ENCODE assay signal across 20 mouse cellular contexts in the genomic region with DNA sequence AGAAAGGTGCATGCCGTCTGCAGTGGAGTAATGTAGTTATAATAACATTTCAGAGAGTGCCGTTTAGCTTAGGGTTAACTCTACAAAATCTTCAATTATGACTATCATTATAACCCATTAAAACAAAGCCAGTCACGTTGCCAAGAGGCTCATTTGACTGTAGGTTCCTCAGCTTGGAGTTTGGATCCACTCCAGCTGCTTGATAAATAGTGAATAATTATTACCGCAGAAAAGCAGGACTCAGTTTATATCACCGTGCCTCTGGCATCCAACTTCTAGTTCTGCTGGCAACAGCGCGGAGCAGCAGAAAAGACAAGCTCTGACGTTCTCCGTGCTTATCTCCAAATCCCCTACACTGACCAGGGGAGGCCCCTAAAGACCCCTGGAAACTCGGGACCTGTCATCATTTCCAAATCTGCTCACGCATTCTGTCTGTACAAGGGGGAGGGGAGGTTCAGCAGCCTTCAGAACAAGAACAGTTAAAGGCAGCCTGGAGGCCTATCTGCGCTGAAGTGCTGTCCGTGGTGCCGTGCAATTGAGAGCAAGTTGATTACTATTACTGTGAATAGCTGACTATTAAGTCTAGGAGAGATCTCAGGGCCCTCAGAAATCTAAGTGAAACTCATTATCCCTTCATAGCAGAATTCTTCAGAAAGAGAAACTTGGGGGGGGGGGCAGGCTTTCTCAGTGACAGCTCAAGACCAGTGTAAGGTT. TPM values are rescaled to one million over a fixed set of nuclear protein-coding genes. Genes with fewer than 3 reads are reported as not detected.
DNase-seq lines count a peak whose midpoint lies in the region; ATAC-seq and TF ChIP-seq lines count a peak whose summit lies in the region.
"Had no signal": no experiment of that assay in that cellular context is flagged by ENCODE, and none has a peak within 500 bp of the region (broad histone marks: within the 10 kb centered on the region; RNA-seq: fewer than 3 reads in every experiment).

No protein-coding gene starts in this region.

- 0 out of 2 replicates have a peak, but pooled peaks have one; percentile 46 for ATAC-seq in heart, embryonic 14.5 days (ENCODE audit: insufficient number of reproducible peaks, insufficient read depth, low FRiP score, low read depth)
- no peak for ATAC-seq in heart, postnatal 0 days (ENCODE audit: insufficient read depth, low read depth)

- H3K9me3 ChIP-seq in heart, embryonic 14.5 days (ENCODE audit: control insufficient read depth, low read length) = no peaks in the 10 kb centered on the region
- no peaks in the 10 kb centered on the region for H3K9me3 ChIP-seq in heart, postnatal 0 days (replicated peaks; ENCODE audit: control insufficient read depth, low read length)

- peak overlapping the region; percentile 48; the same call in 1 of the 2 replicates for H3K27ac ChIP-seq in cerebellum, adult 2 months (ENCODE audit: insufficient read depth, low read length)
- H3K27ac ChIP-seq in heart, embryonic 14.5 days (replicated peaks in 1 of 2; ENCODE audit: control insufficient read depth in 1 of 2, insufficient read depth in 1 of 2, low read depth in 2 of 2, low read length in 2 of 2) = peak overlapping the region; percentile 51 to 53; a peak in 2 of 4 replicates
- H3K27ac ChIP-seq in layer of hippocampus, adult 2 months = peak overlapping the region; percentile 28; the same call in 1 of the 2 replicates
- peak overlapping the region; percentile 22; the same call in 1 of the 2 replicates for H3K27ac ChIP-seq in heart, postnatal 0 days (ENCODE audit: low read depth)
- H3K27ac ChIP-seq: macrophage had no signal

- DNase-seq in cerebellum, adult 2 months = no peak
- DNase-seq in cerebellum, adult 9-11 months = no peak
- no peak for DNase-seq in heart, adult 8-10 months (ENCODE audit: low spot score)
- no peak for DNase-seq in layer of hippocampus, adult 2 months (ENCODE audit: low spot score in 2 of 2)
- no peak for DNase-seq in layer of hippocampus, postnatal 10 days (ENCODE audit: low spot score in 2 of 2)
- peak; percentile 48 for DNase-seq in heart, postnatal 0 days (ENCODE audit: low spot score)
- no peak for DNase-seq in frontal cortex, postnatal 36 days (ENCODE audit: low spot score in 2 of 2)
- DNase-seq: adrenal gland, postnatal 25 days; embryo, embryonic 11 days; gastrocnemius, postnatal 25 days; kidney, adult 11 months; kidney, postnatal 10 days; layer of hippocampus, adult 9-11 months; liver; lung, adult 18-20 months; right cerebral cortex, adult 18-20 months; thymus, postnatal 14 days had no signal

- TF ChIP-seq CTCF in cerebellum, adult 2 months (IDR thresholded peaks at IDR 0.05; ENCODE audit: borderline replicate concordance, insufficient read depth, low read depth, low read length) = no peak
- no peak for TF ChIP-seq CTCF in layer of hippocampus, adult 2 months (conservative IDR thresholded peaks at IDR 0.05)
- TF ChIP-seq CTCF in heart, postnatal 0 days (IDR thresholded peaks at IDR 0.05; ENCODE audit: low read depth) = no peak

- H3K4me2 ChIP-seq in heart, embryonic 14.5 days (ENCODE audit: low read length) = peak overlapping the region; percentile 56
- H3K4me2 ChIP-seq in heart, postnatal 0 days (ENCODE audit: low read depth, low read length) = peak overlapping the region; percentile 47

- TF ChIP-seq EP300 in heart, postnatal 0 days (IDR thresholded peaks at IDR 0.05; ENCODE audit: low read depth) = no peak

- TF ChIP-seq POLR2A in cerebellum, adult 2 months (IDR thresholded peaks at IDR 0.05; ENCODE audit: borderline replicate concordance, insufficient read depth, low read length) = no peak

- WGBS in cerebellum, adult 2 months = 44% methylated on average over 14 of the region's 14 CpGs
- 22% methylated on average over 14 of the region's 14 CpGs for WGBS in heart, embryonic 14.5 days
- 23% methylated on average over 14 of the region's 14 CpGs for WGBS in heart, postnatal 0 days

- peaks cover 14% of the 10 kb centered on the region for H3K4me1 ChIP-seq in cerebellum, adult 2 months (ENCODE audit: control insufficient read depth, insufficient read depth, low read length)
- H3K4me1 ChIP-seq in heart, embryonic 14.5 days (ENCODE audit: control insufficient read depth in 2 of 2, insufficient read depth in 2 of 2, low read length in 2 of 2) = peaks cover 16 to 38% of the 10 kb centered on the region in 2 experiments
- peaks cover 17% of the 10 kb centered on the region for H3K4me1 ChIP-seq in heart, postnatal 0 days (ENCODE audit: control insufficient read depth, insufficient read depth)

- H3K4me3 ChIP-seq in cerebellum, adult 2 months (replicated peaks; ENCODE audit: insufficient read depth, low read depth, low read length) = no peak overlapping the region
- peak overlapping the region; percentile 4; a peak in 2 of 4 replicates for H3K4me3 ChIP-seq in heart, embryonic 14.5 days (ENCODE audit: control insufficient read depth in 1 of 2, insufficient read depth in 1 of 2, low read depth in 1 of 2, low read length in 2 of 2)
- no peak overlapping the region for H3K4me3 ChIP-seq in layer of hippocampus, adult 2 months
- H3K4me3 ChIP-seq in heart, postnatal 0 days (ENCODE audit: low read depth, low read length) = peak overlapping the region; percentile 18

- peak overlapping the region; percentile 16 for H3K9ac ChIP-seq in heart, embryonic 14.5 days (ENCODE audit: low read length)
- no peak overlapping the region for H3K9ac ChIP-seq in heart, postnatal 0 days (replicated peaks; ENCODE audit: low read depth, low read length)

- no peaks in the 10 kb centered on the region for H3K36me3 ChIP-seq in heart, embryonic 14.5 days (ENCODE audit: control insufficient read depth, insufficient read depth, low read length)
- H3K36me3 ChIP-seq in heart, postnatal 0 days (replicated peaks; ENCODE audit: control insufficient read depth, insufficient read depth, low read length) = no peaks in the 10 kb centered on the region

- no peaks in the 10 kb centered on the region for H3K27me3 ChIP-seq in cerebellum, adult 2 months (ENCODE audit: control insufficient read depth, insufficient read depth, low read length)
- H3K27me3 ChIP-seq in heart, embryonic 14.5 days (ENCODE audit: control insufficient read depth, insufficient read depth, low read length) = no peaks in the 10 kb centered on the region
- H3K27me3 ChIP-seq in heart, postnatal 0 days (ENCODE audit: control insufficient read depth, insufficient read depth, low read length) = no peaks in the 10 kb centered on the region
- H3K27me3 ChIP-seq: CH12.LX had no signal

RNA-seq across cellular contexts. Expression of a gene that starts 11.4 kb away (rescaled TPM):
- 56.7 and 57.3 TPM in 2 replicates for polyA plus RNA-seq in cerebellum, adult 2 months (2012; rRNA removed)
- polyA plus RNA-seq in heart, embryonic 14.5 days (2014; fragmentation: Nextera tagmentation; extraction: Ambion mirVana) = 86.0 and 89.2 TPM in 2 replicates
- total RNA-seq in heart, adult 8-10 months (2022) = 10 to 100 TPM; 33.6 to 40.2 (median 35.9) TPM
- total RNA-seq in layer of hippocampus, adult 2 months (2021) = 10 to 100 TPM; 58.2 to 61.6 TPM
- total RNA-seq in layer of hippocampus, postnatal 10 days (2021) = 10 to 100 TPM; 64.7 to 67.7 TPM
- total RNA-seq in heart, postnatal 0 days (2014; rRNA removed; ENCODE audit: low replicate concordance) = 57.5 and 73.2 TPM in 2 replicates
- 23.9 and 26.2 TPM in 2 replicates for polyA plus RNA-seq in heart, postnatal 0 days (2015; fragmentation: Nextera tagmentation; extraction: Ambion mirVana)

RNA-seq across cellular contexts. Expression of a gene that starts 57.8 kb away (rescaled TPM):
- polyA plus RNA-seq in cerebellum, adult 2 months (2012; rRNA removed) = 10.8 and 12.8 TPM in 2 replicates
- polyA plus RNA-seq in heart, embryonic 14.5 days (2014; fragmentation: Nextera tagmentation; extraction: Ambion mirVana) = 2.2 and 2.5 TPM in 2 replicates
- total RNA-seq in heart, adult 8-10 months (2022) = 10 to 100 TPM in 1 of 4 experiments, 1 to 10 TPM in 3; 8.2 to 15.0 (median 9.2) TPM
- 1 to 10 TPM; 1.5 TPM for total RNA-seq in layer of hippocampus, adult 2 months (2021)
- total RNA-seq in layer of hippocampus, postnatal 10 days (2021) = 1 to 10 TPM; 3.1 to 5.1 TPM
- total RNA-seq in heart, postnatal 0 days (2014; rRNA removed; ENCODE audit: low replicate concordance) = 1.4 and 6.0 TPM in 2 replicates
- polyA plus RNA-seq in heart, postnatal 0 days (2015; fragmentation: Nextera tagmentation; extraction: Ambion mirVana) = 2.1 and 4.4 TPM in 2 replicates

Comparison
In these comparisons a context has a peak if more than half of its experiments do, and no peak if none do; other contexts are left out.
1. H3K4me3 ChIP-seq: peak in heart, embryonic 14.5 days (2 of 2) and heart, postnatal 0 days (single experiment); none in cerebellum, adult 2 months (single experiment) and layer of hippocampus, adult 2 months (single experiment).
2. Peak in every context shown above with its lines, with median percentiles within 50 percentile points of each other: H3K27ac ChIP-seq.